Mouse (Mus musculus) spleen, adult 2 months (tissue): Measurements from ENCODE around the gene Ccne1.

Experiments
- CTCF ChIP-seq: fragments of 200-500 bp; IDR thresholded peaks from 2 replicates; pipeline ENCODE4 v1.5.1; 2011; ENCODE audit warnings: mild to moderate bottlenecking, inconsistent platforms; ENCODE audit not compliant: insufficient read depth, insufficient read length, insufficient replicate concordance; ENCODE audit errors: extremely low read depth
- POLR2A ChIP-seq: fragments of 200-500 bp; IDR thresholded peaks from 2 replicates; pipeline ENCODE4 v1.6.1; 2011; ENCODE audit warnings: low read depth, low read length, inconsistent platforms

GRCm38 (mm10) chr7:38107371-38108259, at the start of gene Ccne1:
- TF ChIP-seq CTCF (no peak), POLR2A (no peak; the same call in 1 of the 2 replicates)
